Mouse (Mus musculus): ENCODE results near the gene Cep126. TPM values are rescaled to one million over a fixed set of nuclear protein-coding genes. Genes with fewer than 3 reads are reported as not detected.

Cep126 gene
- polyA plus RNA-seq, 1 experiment = 9.5 TPM

Other genes with a start within 250 kb of the Cep126 start
- 15.4 and 18.8 TPM in 2 replicates for gene Yap1, start 129.7 kb downstream of the Cep126 start, polyA plus RNA-seq (2012; rRNA removed)
- 7.5 and 8.0 TPM in 2 replicates for gene Cfap300, start 91.5 kb downstream of the Cep126 start, polyA plus RNA-seq (2012; rRNA removed)

Measured in frontal cortex, adult 2 months (tissue).